Mouse (Mus musculus) MEL (cell line): ENCODE data around the gene Hnf1a. TPM values are rescaled to one million over a fixed set of nuclear protein-coding genes. Genes with fewer than 3 reads are reported as not detected.

Experiments used
- DNase-seq: peaks from one replicate; pipeline ENCODE4 v3.0.0; 2011; ENCODE audit warnings: low read depth, low spot score
- H3K27ac ChIP-seq: 2 replicates; pipeline ENCODE4 v1.5.1; 2012; ENCODE audit warnings: low read depth, mild to moderate bottlenecking, control low read depth, low read length, moderate library complexity; ENCODE audit not compliant: control insufficient read depth
- H3K27me3 ChIP-seq, 2 experiments: fragments of 150-350 bp in 1 of 2; sonication (generic) in 1 of 2; 2 replicates each; pipeline ENCODE4 v1.6.1; 2012; ENCODE audit warnings: low read length in 2 of 2, mild to moderate bottlenecking in 2 of 2, improper control_type of control experiment in 1 of 2, moderate library complexity in 1 of 2; ENCODE audit not compliant: insufficient read depth in 2 of 2, control insufficient read depth in 1 of 2
- H3K36me3 ChIP-seq, 2 experiments: 2 replicates each; pipeline ENCODE4 v1.6.1; 2012 to 2014; ENCODE audit warnings: low read length in 2 of 2, improper control_type of control experiment in 1 of 2, inconsistent platforms in 1 of 2, mild to moderate bottlenecking in 1 of 2; ENCODE audit not compliant: insufficient read depth in 2 of 2, control insufficient read depth in 1 of 2
- H3K4me1 ChIP-seq, 2 experiments: fragments of 150-350 bp in 1 of 2; sonication (generic) in 1 of 2; 2 replicates each; pipeline ENCODE4 v1.6.1; 2012; ENCODE audit warnings: low read length in 2 of 2, improper control_type of control experiment in 1 of 2, mild to moderate bottlenecking in 1 of 2; ENCODE audit not compliant: insufficient read depth in 2 of 2, control insufficient read depth in 1 of 2
- H3K4me3 ChIP-seq, 2 experiments: fragments of 150-350 bp in 1 of 2; sonication (generic) in 1 of 2; 2 replicates each; pipeline ENCODE4 v1.5.1; 2012; ENCODE audit warnings: low read depth in 2 of 2, low read length in 2 of 2, mild to moderate bottlenecking in 2 of 2, moderate library complexity in 2 of 2, control low read depth in 1 of 2, improper control_type of control experiment in 1 of 2; ENCODE audit not compliant: control insufficient read depth in 1 of 2, insufficient read depth in 1 of 2
- H3K79me2 ChIP-seq: 2 replicates; pipeline ENCODE4 v1.6.1; 2012; ENCODE audit warnings: mild to moderate bottlenecking, low read length, moderate library complexity; ENCODE audit not compliant: control insufficient read depth, poor library complexity, insufficient read depth
- H3K9ac ChIP-seq: 2 replicates; pipeline ENCODE4 v1.6.1; 2012; ENCODE audit warnings: low read depth, mild to moderate bottlenecking, control low read depth, low read length, moderate library complexity; ENCODE audit not compliant: control insufficient read depth, poor library complexity, severe bottlenecking
- H3K9me3 ChIP-seq: fragments of 150-350 bp; sonication (generic); replicated peaks from 2 replicates; pipeline ENCODE4 v1.6.1; 2012; ENCODE audit warnings: mild to moderate bottlenecking, low read length, improper control_type of control experiment, moderate library complexity; ENCODE audit not compliant: insufficient read depth
- CHD1 ChIP-seq: IDR thresholded peaks from 2 replicates; pipeline ENCODE4 v1.6.1; 2012; ENCODE audit warnings: low read depth, mild to moderate bottlenecking, inconsistent platforms, low read length, improper control_type of control experiment
- E2F4 ChIP-seq: IDR thresholded peaks from 2 replicates; pipeline ENCODE4 v1.6.1; 2011; ENCODE audit warnings: low read depth, low read length, improper control_type of control experiment, borderline replicate concordance
- ELF1 ChIP-seq: IDR thresholded peaks from 2 replicates; pipeline ENCODE4 v1.6.1; 2014; ENCODE audit warnings: low read depth, mild to moderate bottlenecking, inconsistent platforms, low read length, improper control_type of control experiment, moderate library complexity
- EP300 ChIP-seq, 2 experiments: IDR thresholded peaks; 2 replicates each; pipeline ENCODE4 v1.6.1; 2011; ENCODE audit warnings: improper control_type of control experiment in 2 of 2, low read length in 2 of 2, low read depth in 1 of 2, mild to moderate bottlenecking in 1 of 2
- ETS1 ChIP-seq: IDR thresholded peaks from 2 replicates; pipeline ENCODE4 v1.6.1; 2012; ENCODE audit warnings: low read depth, mild to moderate bottlenecking, inconsistent platforms, low read length, improper control_type of control experiment, moderate library complexity
- GABPA ChIP-seq: IDR thresholded peaks from 2 replicates; pipeline ENCODE4 v1.6.1; 2012; ENCODE audit warnings: low read depth, mild to moderate bottlenecking, inconsistent platforms, low read length, improper control_type of control experiment, moderate library complexity
- GATA1 ChIP-seq: IDR thresholded peaks from 2 replicates; pipeline ENCODE4 v1.6.1; 2011; ENCODE audit warnings: low read depth, low read length, improper control_type of control experiment
- HCFC1 ChIP-seq: IDR thresholded peaks from 2 replicates; pipeline ENCODE4 v1.6.1; 2012; ENCODE audit warnings: low read depth, mild to moderate bottlenecking, inconsistent platforms, low read length, improper control_type of control experiment, moderate library complexity
- JUND ChIP-seq: IDR thresholded peaks from 2 replicates; pipeline ENCODE4 v1.6.1; 2011; ENCODE audit warnings: low read depth, mild to moderate bottlenecking, improper control_type of control experiment, low read length
- MAFK ChIP-seq: IDR thresholded peaks from 2 replicates; pipeline ENCODE4 v1.6.1; 2011; ENCODE audit warnings: low read depth, mild to moderate bottlenecking, low read length, improper control_type of control experiment, borderline replicate concordance
- MAX ChIP-seq: IDR thresholded peaks from 2 replicates; pipeline ENCODE4 v1.6.1; 2011; ENCODE audit warnings: low read length, improper control_type of control experiment
- MAZ ChIP-seq: IDR thresholded peaks from 2 replicates; pipeline ENCODE4 v1.6.1; 2012; ENCODE audit warnings: low read depth, mild to moderate bottlenecking, inconsistent platforms, low read length, improper control_type of control experiment
- MYC ChIP-seq: IDR thresholded peaks from 2 replicates; pipeline ENCODE4 v1.6.1; 2011; ENCODE audit warnings: low read depth, mild to moderate bottlenecking, low read length, improper control_type of control experiment, moderate library complexity
- POLR2A ChIP-seq, 2 experiments: IDR thresholded peaks; 2 replicates each; pipeline ENCODE4 v1.6.1; 2011 to 2012; ENCODE audit warnings: low read length in 2 of 2, mild to moderate bottlenecking in 2 of 2, control low read depth in 1 of 2, improper control_type of control experiment in 1 of 2, low read depth in 1 of 2, moderate library complexity in 1 of 2; ENCODE audit not compliant: control insufficient read depth in 1 of 2, insufficient read depth in 1 of 2, poor library complexity in 1 of 2
- POLR2AphosphoS2 ChIP-seq: IDR thresholded peaks from 2 replicates; pipeline ENCODE4 v1.6.1; 2011; ENCODE audit warnings: low read length, improper control_type of control experiment
- ZKSCAN1 ChIP-seq: IDR thresholded peaks from 2 replicates; pipeline ENCODE4 v1.6.1; 2012; ENCODE audit warnings: low read depth, mild to moderate bottlenecking, inconsistent platforms, low read length, improper control_type of control experiment, moderate library complexity
- polyA plus RNA-seq, 2 experiments: library from polyadenylated mRNA; stranded (reverse) in 1 of 2; unstranded in 1 of 2; fragments of >175 nt in 1 of 2; fragments of >200 nt in 1 of 2; gene quantifications; 2 replicates each; pipeline versions ENCODE4 v1.2.1 to v1.2.4; 2012; ENCODE audit warnings: low replicate concordance in 2 of 2, low read depth in 1 of 2; ENCODE audit not compliant: insufficient read length in 2 of 2, insufficient read depth in 1 of 2, missing spikeins in 1 of 2
- total RNA-seq: library from RNA; depleted of rRNA; stranded (reverse); fragments of 300-350 nt; gene quantifications from 2 replicates; pipeline ENCODE4 v1.2.3, GENCODE M21; 2012

The Hnf1a gene
- total and polyA plus RNA-seq, 3 experiments: 0.08 to 0.28 TPM; not detected in 1

GRCm38 (mm10) chr5:114972201-114972600 is 1.3 kb upstream of the Hnf1a start:
- Histone ChIP-seq H3K9me3 (no peaks in the 10 kb centered on the region), H3K27me3 (no peaks in the 10 kb centered on the region; a peak in 1 of 4 replicates), H3K4me1 (no peaks in the 10 kb centered on the region), H3K4me3 (no peak overlapping the region), H3K36me3 (no peaks in the 10 kb centered on the region), H3K79me2 (no peaks in the 10 kb centered on the region), H3K9ac (no peak overlapping the region), H3K27ac (no peak overlapping the region)
- TF ChIP-seq JUND (no peak), E2F4 (no peak), EP300 (IDR thresholded peaks at IDR 0.05; ENCODE audit: low read depth in 1 of 2, low read length in 2 of 2) (no peak), ZKSCAN1 (no peak), MAZ (no peak), POLR2AphosphoS2 (no peak), MYC (no peak), MAX (no peak)
- DNase-seq: no peak

- Histone ChIP-seq H3K4me1 (peaks cover 0 to 8% of the 10 kb centered on the region in 2 experiments; a peak in 2 of 4 replicates), H3K4me3 (no peak overlapping the region), H3K9me3 (no peaks in the 10 kb centered on the region), H3K27me3 (no peaks in the 10 kb centered on the region; a peak in 1 of 4 replicates), H3K27ac (no peak overlapping the region), H3K9ac (no peak overlapping the region), H3K79me2 (no peaks in the 10 kb centered on the region), H3K36me3 (peaks cover 0 to 4% of the 10 kb centered on the region in 2 experiments; a peak in 2 of 4 replicates)
- DNase-seq: no peak
- no peak for TF ChIP-seq ETS1
Measured at GRCm38 (mm10) chr5:114969609-114970215, 1.2 kb downstream of the Hnf1a start.

- no peaks in the 10 kb centered on the region for H3K79me2 ChIP-seq
- no peak overlapping the region for H3K4me3 ChIP-seq
- H3K9ac ChIP-seq: no peak overlapping the region
- H3K27ac ChIP-seq: no peak overlapping the region
- H3K4me1 ChIP-seq: peaks cover 0 to 11% of the 10 kb centered on the region in 2 experiments; a peak in 3 of 4 replicates
- no peaks in the 10 kb centered on the region; a peak in 1 of 4 replicates for H3K27me3 ChIP-seq
- H3K36me3 ChIP-seq: peaks cover 0 to 6% of the 10 kb centered on the region in 2 experiments; a peak in 2 of 4 replicates
- DNase-seq: no peak
- no peaks in the 10 kb centered on the region for H3K9me3 ChIP-seq
- TF ChIP-seq MAFK: no peak
- no peak for TF ChIP-seq GABPA
- no peak for TF ChIP-seq MAX
- no peak for TF ChIP-seq GATA1
- TF ChIP-seq CHD1: no peak
- no peak for TF ChIP-seq POLR2A (IDR thresholded peaks at IDR 0.05; ENCODE audit: control insufficient read depth in 1 of 2, insufficient read depth in 1 of 2, low read depth in 1 of 2, low read length in 2 of 2, poor library complexity in 1 of 2)
- no peak for TF ChIP-seq JUND
- no peak for TF ChIP-seq E2F4
- no peak for TF ChIP-seq ELF1
- TF ChIP-seq MYC: no peak
- TF ChIP-seq HCFC1: no peak
- TF ChIP-seq, all 39 proteins: peak for 0
Measured at GRCm38 (mm10) chr5:114969064-114969463, 1.8 kb downstream of the Hnf1a start.
